Mouse (Mus musculus): ENCODE measurements at regions not wholly inside any gene's neighbourhood (a gene's known extent, or its start where the extent isn't known, plus 50 kb on each side); places are given as distances from the start of the nearest gene placed in this dataset.

DNA sequence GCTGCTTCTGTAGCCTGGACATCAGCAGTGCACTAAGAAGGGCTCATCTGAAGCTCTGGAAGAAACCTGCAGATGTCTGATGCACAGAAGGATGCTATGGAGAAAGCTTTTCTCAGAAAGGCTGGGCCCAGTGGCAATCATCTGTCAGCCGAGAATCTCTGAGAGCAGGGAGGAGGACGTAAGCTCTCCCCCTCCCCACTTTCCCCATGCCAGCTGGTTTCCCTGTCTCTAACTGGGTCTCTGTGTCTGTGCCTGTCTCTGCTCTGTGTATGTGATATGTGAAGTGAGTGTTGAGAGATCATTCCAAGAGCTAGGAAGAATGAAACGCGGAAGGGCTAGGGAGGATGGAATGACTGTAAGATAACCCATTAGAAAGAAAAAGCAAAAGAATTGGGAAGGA lies 155.1 kb upstream of the Podxl start:
- WGBS: 85% methylated on average over 4 of the region's 4 CpGs
- Histone ChIP-seq H3K27me3 (ENCODE audit: control insufficient read depth, insufficient read depth, low read length) (no peaks in the 10 kb centered on the region), H3K27ac (ENCODE audit: insufficient read depth, low read length) (no peak overlapping the region), H3K4me3 (ENCODE audit: extremely low read depth, insufficient read depth, insufficient read length) (no peak overlapping the region), H3K36me3 (ENCODE audit: control insufficient read depth, insufficient read depth, low read length) (no peaks in the 10 kb centered on the region), H3K4me1 (ENCODE audit: control insufficient read depth, insufficient read depth, insufficient read length) (no peaks in the 10 kb centered on the region)
- DNase-seq (ENCODE audit: low read depth in 1 of 2, low spot score in 2 of 2): no peak
- no peak for TF ChIP-seq CTCF (IDR thresholded peaks at IDR 0.05; ENCODE audit: extremely low read depth, insufficient read depth, insufficient read length, insufficient replicate concordance)
- TF ChIP-seq POLR2A (IDR thresholded peaks at IDR 0.05; ENCODE audit: low read depth, low read length): no peak

- Histone ChIP-seq H3K27me3 (ENCODE audit: control insufficient read depth, insufficient read depth, low read length) (no peaks in the 10 kb centered on the region), H3K36me3 (ENCODE audit: control insufficient read depth, insufficient read depth, low read length) (no peaks in the 10 kb centered on the region), H3K4me1 (ENCODE audit: control insufficient read depth, insufficient read depth, insufficient read length) (no peaks in the 10 kb centered on the region), H3K27ac (ENCODE audit: insufficient read depth, low read length) (no peak overlapping the region), H3K4me3 (ENCODE audit: extremely low read depth, insufficient read depth, insufficient read length) (no peak overlapping the region)
- no peak for DNase-seq (ENCODE audit: low read depth in 1 of 2, low spot score in 2 of 2)
- WGBS: 31% methylated on average over 12 of the region's 12 CpGs
- no peak for TF ChIP-seq POLR2A (IDR thresholded peaks at IDR 0.05; ENCODE audit: low read depth, low read length)
- TF ChIP-seq CTCF (IDR thresholded peaks at IDR 0.05; ENCODE audit: extremely low read depth, insufficient read depth, insufficient read length, insufficient replicate concordance): no peak
Measured at GRCm38 (mm10) chr6:31717531-31717930, 153.8 kb upstream of the Podxl start.

GRCm38 (mm10) chr6:31707256-31707655 lies 143.5 kb upstream of the Podxl start:
- WGBS: 71% methylated on average over 3 of the region's 3 CpGs
- Histone ChIP-seq H3K36me3 (ENCODE audit: control insufficient read depth, insufficient read depth, low read length) (no peaks in the 10 kb centered on the region), H3K4me3 (ENCODE audit: extremely low read depth, insufficient read depth, insufficient read length) (no peak overlapping the region), H3K27ac (ENCODE audit: insufficient read depth, low read length) (no peak overlapping the region), H3K27me3 (ENCODE audit: control insufficient read depth, insufficient read depth, low read length) (no peaks in the 10 kb centered on the region), H3K4me1 (ENCODE audit: control insufficient read depth, insufficient read depth, insufficient read length) (no peaks in the 10 kb centered on the region)
- no peak for TF ChIP-seq POLR2A (IDR thresholded peaks at IDR 0.05; ENCODE audit: low read depth, low read length)
- no peak for TF ChIP-seq CTCF (IDR thresholded peaks at IDR 0.05; ENCODE audit: extremely low read depth, insufficient read depth, insufficient read length, insufficient replicate concordance)
- no peak for DNase-seq (ENCODE audit: low read depth in 1 of 2, low spot score in 2 of 2)

- TF ChIP-seq CTCF (IDR thresholded peaks at IDR 0.05; ENCODE audit: extremely low read depth, insufficient read depth, insufficient read length, insufficient replicate concordance) (no peak), POLR2A (IDR thresholded peaks at IDR 0.05; ENCODE audit: low read depth, low read length) (no peak)
- no peaks in the 10 kb centered on the region for H3K4me1 ChIP-seq (ENCODE audit: control insufficient read depth, insufficient read depth, insufficient read length)
- WGBS: 81% methylated on average over 6 of the region's 6 CpGs
- no peak for DNase-seq (ENCODE audit: low read depth in 1 of 2, low spot score in 2 of 2)
- no peaks in the 10 kb centered on the region for H3K27me3 ChIP-seq (ENCODE audit: control insufficient read depth, insufficient read depth, low read length)
- H3K36me3 ChIP-seq (ENCODE audit: control insufficient read depth, insufficient read depth, low read length): no peaks in the 10 kb centered on the region
- no peak overlapping the region for H3K27ac ChIP-seq (ENCODE audit: insufficient read depth, low read length)
- no peak overlapping the region for H3K4me3 ChIP-seq (ENCODE audit: extremely low read depth, insufficient read depth, insufficient read length)
Measured at GRCm38 (mm10) chr6:31704191-31704590, 140.4 kb upstream of the Podxl start.

GRCm38 (mm10) chr6:31702931-31703330 lies 139.2 kb upstream of the Podxl start:
- 53% methylated on average over 7 of the region's 7 CpGs for WGBS
- no peak for DNase-seq (ENCODE audit: low read depth in 1 of 2, low spot score in 2 of 2)

DNA sequence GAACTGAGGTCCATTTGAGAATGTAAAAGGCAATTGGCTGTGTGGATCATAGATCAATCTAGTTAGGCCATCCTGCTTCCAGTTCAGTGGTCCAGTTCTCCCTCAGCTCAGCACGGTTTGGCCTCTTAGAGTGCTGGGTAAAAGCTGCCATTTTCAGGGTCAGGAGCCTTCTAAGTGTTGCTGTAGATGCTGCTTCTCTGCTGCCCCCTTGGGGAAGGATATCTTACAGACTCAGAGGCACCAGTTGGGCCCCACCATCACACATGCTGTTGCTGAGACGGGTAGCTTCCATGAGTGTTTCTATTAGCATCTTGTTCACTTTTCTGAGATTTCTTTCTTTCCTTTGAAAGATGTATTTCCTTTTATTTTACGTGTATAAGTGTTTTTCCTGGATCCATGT lies 132.1 kb upstream of the Podxl start:
- Histone ChIP-seq H3K27ac (ENCODE audit: insufficient read depth, low read length) (no peak overlapping the region), H3K4me1 (ENCODE audit: control insufficient read depth, insufficient read depth, insufficient read length) (no peaks in the 10 kb centered on the region), H3K27me3 (ENCODE audit: control insufficient read depth, insufficient read depth, low read length) (no peaks in the 10 kb centered on the region), H3K4me3 (ENCODE audit: extremely low read depth, insufficient read depth, insufficient read length) (no peak overlapping the region), H3K36me3 (ENCODE audit: control insufficient read depth, insufficient read depth, low read length) (no peaks in the 10 kb centered on the region)
- DNase-seq (ENCODE audit: low read depth in 1 of 2, low spot score in 2 of 2): no peak
- TF ChIP-seq POLR2A (IDR thresholded peaks at IDR 0.05; ENCODE audit: low read depth, low read length) (no peak), CTCF (IDR thresholded peaks at IDR 0.05; ENCODE audit: extremely low read depth, insufficient read depth, insufficient read length, insufficient replicate concordance) (no peak)
- 53% methylated on average over 3 of the region's 3 CpGs for WGBS

More at GRCm38 (mm10) chr6:31702931-31703330, 139.2 kb upstream of the Podxl start:
- Histone ChIP-seq H3K4me3 (ENCODE audit: extremely low read depth, insufficient read depth, insufficient read length) (no peak overlapping the region), H3K27ac (ENCODE audit: insufficient read depth, low read length) (no peak overlapping the region), H3K27me3 (ENCODE audit: control insufficient read depth, insufficient read depth, low read length) (no peaks in the 10 kb centered on the region), H3K4me1 (ENCODE audit: control insufficient read depth, insufficient read depth, insufficient read length) (no peaks in the 10 kb centered on the region), H3K36me3 (ENCODE audit: control insufficient read depth, insufficient read depth, low read length) (no peaks in the 10 kb centered on the region)
- TF ChIP-seq CTCF (IDR thresholded peaks at IDR 0.05; ENCODE audit: extremely low read depth, insufficient read depth, insufficient read length, insufficient replicate concordance) (no peak), POLR2A (IDR thresholded peaks at IDR 0.05; ENCODE audit: low read depth, low read length) (no peak)

GRCm38 (mm10) chr6:31693047-31693446 lies 129.3 kb upstream of the Podxl start:
- no peak for DNase-seq (ENCODE audit: low read depth in 1 of 2, low spot score in 2 of 2)
- WGBS: 9% methylated on average over 1 of the region's 1 CpGs
- no peaks in the 10 kb centered on the region for H3K4me1 ChIP-seq (ENCODE audit: control insufficient read depth, insufficient read depth, insufficient read length)
- TF ChIP-seq POLR2A (IDR thresholded peaks at IDR 0.05; ENCODE audit: low read depth, low read length) (no peak), CTCF (IDR thresholded peaks at IDR 0.05; ENCODE audit: extremely low read depth, insufficient read depth, insufficient read length, insufficient replicate concordance) (no peak)
- no peaks in the 10 kb centered on the region for H3K27me3 ChIP-seq (ENCODE audit: control insufficient read depth, insufficient read depth, low read length)
- no peaks in the 10 kb centered on the region for H3K36me3 ChIP-seq (ENCODE audit: control insufficient read depth, insufficient read depth, low read length)
- H3K27ac ChIP-seq (ENCODE audit: insufficient read depth, low read length): no peak overlapping the region
- no peak overlapping the region for H3K4me3 ChIP-seq (ENCODE audit: extremely low read depth, insufficient read depth, insufficient read length)

Data from spleen, adult 2 months (tissue).